Mouse (Mus musculus) intestine, embryonic 14.5 days (tissue): ENCODE measurements around the gene Fam43b. TPM values are rescaled to one million over a fixed set of nuclear protein-coding genes. Genes with fewer than 3 reads are reported as not detected.

Experiments used
- ATAC-seq: fragments of 200-750 bp; cut with Nextera tagmentation; replicated peaks from 2 replicates; pipeline ENCODE4 v1.8.0; 2017; ENCODE audit warnings: low read depth, moderate number of reproducible peaks, moderate TSS enrichment, moderate library complexity; ENCODE audit not compliant: low FRiP score, low TSS enrichment
- DNase-seq: peaks from one replicate; pipeline ENCODE4 v3.0.0-alpha.2; 2018; ENCODE audit warnings: low spot score
- H3K27ac ChIP-seq: fragments of 300-500 bp; sonication (generic); 2 replicates; pipeline ENCODE4 v1.5.1; 2014; ENCODE audit warnings: low read depth, mild to moderate bottlenecking, control low read depth
- H3K27me3 ChIP-seq: fragments of 300-500 bp; sonication (generic); replicated peaks from 2 replicates; pipeline ENCODE4 v1.6.1; 2014; ENCODE audit warnings: low read length, control low read depth; ENCODE audit not compliant: control insufficient read depth, insufficient read depth
- H3K36me3 ChIP-seq: fragments of 300-500 bp; sonication (generic); 2 replicates; pipeline ENCODE4 v1.6.1; 2014; ENCODE audit warnings: low read length, control low read depth; ENCODE audit not compliant: control insufficient read depth, insufficient read depth
- H3K4me1 ChIP-seq: fragments of 300-500 bp; sonication (generic); replicated peaks from 2 replicates; pipeline ENCODE4 v1.6.1; 2014; ENCODE audit warnings: low read length, control low read depth, mixed read lengths; ENCODE audit not compliant: control insufficient read depth, insufficient read depth
- H3K4me2 ChIP-seq: fragments of 300-500 bp; sonication (generic); 2 replicates; pipeline ENCODE4 v1.6.1; 2014; ENCODE audit warnings: low read length
- H3K4me3 ChIP-seq: fragments of 300-500 bp; sonication (generic); 2 replicates; pipeline ENCODE4 v1.5.1; 2014; ENCODE audit warnings: low read depth, low read length, control low read depth, mixed read lengths
- H3K9ac ChIP-seq: fragments of 300-500 bp; sonication (generic); 2 replicates; pipeline ENCODE4 v1.6.1; 2014; ENCODE audit warnings: mild to moderate bottlenecking, low read length
- H3K9me3 ChIP-seq: fragments of 300-500 bp; sonication (generic); 2 replicates; pipeline ENCODE4 v1.6.1; 2016; ENCODE audit warnings: low read length, control low read depth; ENCODE audit not compliant: control insufficient read depth
- WGBS: fragments of 180-500 bp; shearing (Covaris S2); extraction: QIAGEN DNeasy Blood & Tissue Kit; methylation state at CpG from one replicate; pipeline ENCODE4 v1.1.7; 2014; 5-methylcytosine and 5-hydroxymethylcytosine counted together
- polyA plus RNA-seq: library from polyadenylated mRNA; unstranded; fragments of >200 nt; fragmentation: Nextera tagmentation; extraction: Ambion mirVana; gene quantifications from 2 replicates; pipeline ENCODE4 v1.2.1, GENCODE M21; 2014

Fam43b gene
- 0.07 TPM in 2 replicates for polyA plus RNA-seq

DNA sequence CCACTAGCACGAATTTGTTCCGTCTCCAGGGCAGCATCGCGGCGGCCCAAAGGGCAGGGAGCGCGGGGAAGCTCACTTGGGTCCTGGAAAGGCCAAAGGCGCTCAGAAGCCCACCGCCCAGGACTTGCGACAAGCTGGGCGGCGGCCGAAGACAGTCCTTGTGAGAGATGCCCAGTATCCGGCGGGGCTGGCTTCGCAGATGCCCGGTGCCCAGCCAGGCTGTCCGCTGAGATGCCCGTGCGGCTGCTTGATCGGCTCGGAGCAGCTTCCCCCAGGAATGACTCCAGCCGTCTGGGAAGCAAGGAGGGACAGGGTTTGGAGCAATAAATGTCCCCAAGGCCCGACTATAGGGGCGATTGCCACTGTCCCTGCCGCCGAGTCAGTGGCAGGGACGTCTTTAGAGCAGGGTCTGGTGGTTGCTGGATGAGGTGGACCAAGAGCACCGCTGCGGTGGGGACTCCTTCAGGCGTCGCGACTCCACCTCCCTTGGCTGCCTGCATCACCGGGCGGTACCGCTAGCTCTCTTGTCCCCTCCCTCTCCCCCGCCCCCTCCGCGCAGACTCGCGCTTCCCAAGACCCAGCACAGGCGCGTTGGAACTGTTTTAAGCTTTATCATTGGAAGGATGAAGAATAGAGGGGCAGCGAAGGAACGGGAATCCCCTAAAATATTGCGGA is at the start of gene Fam43b:
TSS of gene Fam43b (minus strand) at position 558 of the 675 bp plus-strand sequence.
- H3K27ac ChIP-seq: no peak within 1 kb of the TSS
- peaks cover 6% of the 10 kb centered on the region; the same call in 1 of the 2 replicates for H3K4me1 ChIP-seq
- no peaks in the 10 kb centered on the region for H3K36me3 ChIP-seq
- H3K4me3 ChIP-seq: peak within 1 kb of the TSS; percentile 29
- no peaks in the 10 kb centered on the region for H3K9me3 ChIP-seq
- WGBS: under 1% methylated on average over 43 of the region's 46 CpGs
- H3K27me3 ChIP-seq: peaks cover 74% of the 10 kb centered on the region
- H3K9ac ChIP-seq: no peak within 1 kb of the TSS
- ATAC-seq (no peak; the same call in 1 of the 2 replicates), DNase-seq (peak; percentile 64)
- peak within 1 kb of the TSS; percentile 50 for H3K4me2 ChIP-seq

- Histone ChIP-seq H3K4me3 (no peak overlapping the region), H3K27me3 (no peaks in the 10 kb centered on the region), H3K4me2 (no peak overlapping the region), H3K4me1 (no peaks in the 10 kb centered on the region; the same call in 1 of the 2 replicates), H3K27ac (no peak overlapping the region), H3K9me3 (no peaks in the 10 kb centered on the region), H3K9ac (no peak overlapping the region), H3K36me3 (peaks cover 16% of the 10 kb centered on the region)
- no peak for DNase-seq
- no peak for ATAC-seq
- WGBS: 20% methylated on average over 5 of the region's 5 CpGs
Observed at GRCm38 (mm10) chr4:138444941-138445340, 48.6 kb upstream of the Fam43b start.

GRCm38 (mm10) chr4:138440062-138440461 is 43.7 kb upstream of the Fam43b start:
- ATAC-seq (no peak), DNase-seq (no peak)
- H3K36me3 ChIP-seq: peaks cover 52% of the 10 kb centered on the region
- WGBS: 43% methylated on average over 3 of the region's 3 CpGs
- no peak overlapping the region for H3K9ac ChIP-seq
- H3K4me1 ChIP-seq: peaks cover 8% of the 10 kb centered on the region
- H3K27ac ChIP-seq: no peak overlapping the region
- H3K9me3 ChIP-seq: no peaks in the 10 kb centered on the region
- no peaks in the 10 kb centered on the region for H3K27me3 ChIP-seq
- H3K4me2 ChIP-seq: no peak overlapping the region
- no peak overlapping the region for H3K4me3 ChIP-seq

- Histone ChIP-seq H3K4me3 (peak within 1 kb of the TSS; percentile 84), H3K4me2 (peak within 1 kb of the TSS; percentile 72), H3K4me1 (peaks cover 9% of the 10 kb centered on the region), H3K36me3 (peaks cover 35% of the 10 kb centered on the region), H3K9me3 (no peaks in the 10 kb centered on the region), H3K27ac (peak within 1 kb of the TSS; percentile 51; the same call in 1 of the 2 replicates), H3K9ac (peak within 1 kb of the TSS; percentile 79), H3K27me3 (no peaks in the 10 kb centered on the region)
- ATAC-seq: peak; percentile 92
- peak; percentile 100 for DNase-seq
- 1% methylated on average over 64 of the region's 64 CpGs for WGBS
Observed at GRCm38 (mm10) chr4:138434347-138435316, 38.3 kb upstream of the Fam43b start, which contains the start of gene Mul1. TSS of gene Mul1 (plus strand) at chr4:138434671.

DNA sequence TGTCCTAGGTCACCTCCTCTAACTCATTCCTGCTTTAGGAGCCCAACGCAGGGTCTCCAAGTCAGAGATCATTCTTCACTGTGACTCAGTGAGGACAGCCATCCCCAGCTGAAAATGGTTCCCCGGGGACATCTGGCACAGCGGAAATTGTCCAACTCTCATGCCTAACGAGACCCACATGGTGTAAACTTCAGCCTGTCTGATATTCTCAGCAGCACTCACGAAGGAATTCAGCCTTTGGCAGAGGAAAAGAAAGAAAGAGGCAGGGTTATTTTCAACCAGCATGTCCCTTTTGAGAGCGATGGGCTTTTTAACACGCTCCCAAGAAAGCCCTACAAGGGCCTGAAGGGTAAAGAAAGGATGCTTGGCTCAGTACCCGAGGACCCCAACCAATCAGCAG is 35.0 kb upstream of the Fam43b start:
- Histone ChIP-seq H3K9me3 (no peaks in the 10 kb centered on the region), H3K27ac (no peak overlapping the region), H3K4me3 (no peak overlapping the region), H3K9ac (no peak overlapping the region), H3K4me1 (peaks cover 9% of the 10 kb centered on the region), H3K4me2 (no peak overlapping the region), H3K36me3 (peaks cover 2% of the 10 kb centered on the region), H3K27me3 (0 out of 2 replicates have a peak, but pooled peaks cover 2% of the 10 kb centered on the region)
- DNase-seq: no peak
- WGBS: 64% methylated on average over 8 of the region's 8 CpGs
- ATAC-seq: no peak

DNA sequence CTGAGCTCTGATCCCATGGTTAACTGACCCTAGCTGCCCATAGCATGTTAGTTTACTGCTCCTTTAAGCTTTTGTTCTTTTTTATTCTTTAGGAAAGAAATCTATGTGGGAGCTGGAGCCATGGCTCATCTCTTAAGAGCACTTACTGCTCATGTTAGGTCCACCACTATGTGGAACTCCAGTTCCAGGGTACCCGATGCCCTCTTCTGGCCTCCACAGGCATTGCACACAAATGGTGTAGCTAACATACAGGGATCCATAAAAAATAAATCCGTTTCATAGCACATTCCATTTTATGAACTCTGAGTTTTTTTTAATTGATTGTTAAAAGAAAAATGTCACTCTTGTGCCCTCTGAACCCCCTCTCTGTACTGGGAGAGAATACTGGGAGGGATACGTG is 33.5 kb upstream of the Fam43b start:
- ATAC-seq (no peak), DNase-seq (no peak)
- H3K9me3 ChIP-seq: no peaks in the 10 kb centered on the region
- H3K4me1 ChIP-seq: no peaks in the 10 kb centered on the region
- no peak overlapping the region for H3K9ac ChIP-seq
- 38% methylated on average over 3 of the region's 3 CpGs for WGBS
- H3K27ac ChIP-seq: no peak overlapping the region
- H3K4me3 ChIP-seq: no peak overlapping the region
- 0 out of 2 replicates have a peak, but pooled peaks cover 2% of the 10 kb centered on the region for H3K27me3 ChIP-seq
- H3K4me2 ChIP-seq: no peak overlapping the region
- H3K36me3 ChIP-seq: no peaks in the 10 kb centered on the region

DNA sequence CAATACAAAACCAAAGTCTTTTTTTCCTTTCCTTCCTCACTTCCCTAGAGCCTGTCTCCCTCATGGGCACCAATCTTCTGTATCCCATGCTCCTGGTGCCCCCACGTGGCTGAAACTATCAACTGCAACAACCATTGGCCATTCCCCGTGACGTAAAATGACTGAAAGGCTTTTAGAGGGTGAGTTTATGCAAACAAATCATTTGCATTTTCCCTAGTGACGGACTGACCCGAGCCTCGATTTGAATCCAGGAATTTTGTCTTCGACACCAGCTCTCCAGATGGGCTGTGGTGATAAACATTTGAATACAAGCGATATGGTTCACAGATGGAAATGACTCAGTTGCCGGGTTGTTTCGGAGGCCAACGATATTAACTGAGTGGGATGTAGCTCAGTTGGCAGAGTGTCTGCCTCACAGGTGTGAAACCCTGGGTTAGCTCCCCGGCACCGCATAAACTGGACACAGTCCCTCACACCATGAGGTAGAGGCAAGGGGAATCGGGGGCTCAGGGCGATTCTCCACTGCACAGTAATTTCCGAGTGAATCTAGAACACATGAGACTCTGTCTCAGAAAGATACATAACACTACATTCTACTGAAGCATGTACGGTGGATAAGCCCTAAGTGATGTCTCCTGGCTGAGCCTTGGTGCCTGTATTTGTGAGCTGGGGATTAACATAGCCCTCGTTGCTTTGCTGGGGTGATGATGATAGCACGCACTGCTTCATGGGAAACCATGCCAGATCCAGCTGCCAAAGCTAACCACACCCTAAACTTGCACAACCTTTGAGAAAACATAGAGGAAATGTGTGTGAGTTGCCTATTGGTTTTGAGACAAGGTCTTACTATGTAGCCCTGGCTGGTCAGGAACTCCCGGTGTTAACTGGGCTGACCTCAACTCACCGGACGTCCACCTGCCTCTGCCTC is 30.7 kb upstream of the Fam43b start:
- WGBS: 37% methylated on average over 22 of the region's 22 CpGs
- Histone ChIP-seq H3K4me3 (0 out of 2 replicates have a peak overlapping the region, but pooled peaks have one; percentile 2), H3K27me3 (0 out of 2 replicates have a peak, but pooled peaks cover 2% of the 10 kb centered on the region), H3K36me3 (no peaks in the 10 kb centered on the region), H3K4me1 (no peaks in the 10 kb centered on the region), H3K27ac (no peak overlapping the region), H3K9me3 (0 out of 2 replicates have a peak, but pooled peaks cover 3% of the 10 kb centered on the region), H3K9ac (no peak overlapping the region), H3K4me2 (0 out of 2 replicates have a peak overlapping the region, but pooled peaks have one; percentile 15)
- DNase-seq: peak; percentile 95
- 0 out of 2 replicates have a peak, but pooled peaks have one; percentile 36 for ATAC-seq
